In the genomic region with DNA sequence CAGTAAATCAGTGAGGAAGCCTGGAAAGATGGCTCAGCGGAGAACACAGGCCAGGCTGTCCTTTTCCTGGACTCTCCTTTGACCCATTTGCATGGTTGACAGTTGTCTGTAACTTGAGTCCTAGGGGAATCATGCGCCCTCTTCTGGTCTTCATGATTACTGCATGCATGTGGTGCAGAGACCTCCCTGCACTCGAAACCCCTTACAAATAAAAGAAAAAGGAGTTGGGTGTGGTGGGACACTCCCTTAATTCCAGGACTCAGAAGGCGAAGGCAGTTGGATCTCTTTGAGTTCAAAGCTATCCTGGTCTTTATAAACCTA, we compare ENCODE assay signal across 8 mouse cellular contexts. TPM values are rescaled to one million over a fixed set of nuclear protein-coding genes. Genes with fewer than 3 reads are reported as not detected.
DNase-seq lines count a peak whose midpoint lies in the region; ATAC-seq and TF ChIP-seq lines count a peak whose summit lies in the region.

No protein-coding gene starts in this region.

- peak overlapping the region; percentile 23; the same call in 1 of the 2 replicates for H3K27ac ChIP-seq in cerebellum, adult 2 months (ENCODE audit: insufficient read depth, low read length)
- peak overlapping the region; percentile 64 for H3K27ac ChIP-seq in forebrain, postnatal 0 days (ENCODE audit: low read depth, low read length)
- peak overlapping the region; percentile 78 for H3K27ac ChIP-seq in layer of hippocampus, adult 2 months
- H3K27ac ChIP-seq in lung, embryonic 14.5 days (ENCODE audit: low read depth), result peak overlapping the region; percentile 84

- H3K4me2 ChIP-seq in forebrain, postnatal 0 days (ENCODE audit: low read depth), result peak overlapping the region; percentile 72
- H3K4me2 ChIP-seq in lung, embryonic 14.5 days, result peak overlapping the region; percentile 67

- DNase-seq in MN1 (ENCODE audit: low spot score), result peak; percentile 96
- peak; percentile 80 to 85 for DNase-seq in cerebellum, adult 2 months
- DNase-seq in forebrain, postnatal 0 days, result peak; percentile 88
- peak; percentile 89 for DNase-seq in heart, postnatal 4 days
- peak; percentile 80 to 81 for DNase-seq in layer of hippocampus, adult 2 months (ENCODE audit: low spot score in 2 of 2)
- DNase-seq in lung, embryonic 14.5 days, result peak; percentile 97
- peak; percentile 79 for DNase-seq in testis, postnatal 14 days (ENCODE audit: low spot score)

- no peaks in the 10 kb centered on the region for H3K9me3 ChIP-seq in forebrain, postnatal 0 days (ENCODE audit: low read length)
- no peaks in the 10 kb centered on the region for H3K9me3 ChIP-seq in lung, embryonic 14.5 days (ENCODE audit: low read depth, low read length)

- 0% methylated on average over 4 of the region's 4 CpGs for WGBS in cerebellum, adult 2 months
- WGBS in forebrain, postnatal 0 days, result 0% methylated on average over 4 of the region's 4 CpGs
- under 1% methylated on average over 4 of the region's 4 CpGs for WGBS in lung, embryonic 14.5 days

- ATAC-seq in forebrain, postnatal 0 days, result peak; percentile 49; the same call in 1 of the 2 replicates
- peak; percentile 71 for ATAC-seq in lung, embryonic 14.5 days (ENCODE audit: insufficient read depth)
- peak; percentile 73 for ATAC-seq in neutrophil, adult 5-6 weeks (ENCODE audit: extremely low read depth, insufficient number of reproducible peaks, low FRiP score, poor library complexity, severe bottlenecking)

- peak overlapping the region; percentile 91 for H3K4me3 ChIP-seq in cerebellum, adult 2 months (replicated peaks; ENCODE audit: insufficient read depth, low read depth, low read length)
- peak overlapping the region; percentile 84 for H3K4me3 ChIP-seq in forebrain, postnatal 0 days (ENCODE audit: low read depth, low read length)
- H3K4me3 ChIP-seq in layer of hippocampus, adult 2 months, result peak overlapping the region; percentile 90
- peak overlapping the region; percentile 77 for H3K4me3 ChIP-seq in lung, embryonic 14.5 days (ENCODE audit: low read depth, low read length)

- TF ChIP-seq POLR2A in cerebellum, adult 2 months (IDR thresholded peaks at IDR 0.05; ENCODE audit: borderline replicate concordance, insufficient read depth, low read length), result no peak

- no peaks in the 10 kb centered on the region for H3K4me1 ChIP-seq in cerebellum, adult 2 months (ENCODE audit: control insufficient read depth, insufficient read depth, low read length)
- H3K4me1 ChIP-seq in forebrain, postnatal 0 days (ENCODE audit: insufficient read depth), result peaks cover 6% of the 10 kb centered on the region; the same call in 1 of the 2 replicates
- no peaks in the 10 kb centered on the region for H3K4me1 ChIP-seq in lung, embryonic 14.5 days (ENCODE audit: insufficient read depth)

- peaks cover 17% of the 10 kb centered on the region for H3K36me3 ChIP-seq in forebrain, postnatal 0 days (ENCODE audit: insufficient read depth)
- H3K36me3 ChIP-seq in lung, embryonic 14.5 days (ENCODE audit: insufficient read depth), result peaks cover 23% of the 10 kb centered on the region

- H3K9ac ChIP-seq in forebrain, postnatal 0 days, result peak overlapping the region; percentile 68
- peak overlapping the region; percentile 76 for H3K9ac ChIP-seq in lung, embryonic 14.5 days

- peak; percentile 75; the same call in 1 of the 2 replicates for TF ChIP-seq CTCF in cerebellum, adult 2 months (IDR thresholded peaks at IDR 0.05; ENCODE audit: borderline replicate concordance, insufficient read depth, low read depth, low read length)
- TF ChIP-seq CTCF in forebrain, postnatal 0 days (IDR thresholded peaks at IDR 0.05; ENCODE audit: low read depth), result peak; percentile 86
- peak; percentile 97 for TF ChIP-seq CTCF in layer of hippocampus, adult 2 months (conservative IDR thresholded peaks at IDR 0.05)
- TF ChIP-seq CTCF in lung, embryonic 14.5 days (IDR thresholded peaks at IDR 0.05; ENCODE audit: low read depth), result peak; percentile 92

- no peaks in the 10 kb centered on the region for H3K27me3 ChIP-seq in cerebellum, adult 2 months (ENCODE audit: control insufficient read depth, insufficient read depth, low read length)
- no peaks in the 10 kb centered on the region for H3K27me3 ChIP-seq in forebrain, postnatal 0 days (ENCODE audit: insufficient read depth, low read length)
- no peaks in the 10 kb centered on the region for H3K27me3 ChIP-seq in lung, embryonic 14.5 days (ENCODE audit: insufficient read depth, low read length)

RNA-seq across cellular contexts. Expression of a gene that starts 0.7 kb away (rescaled TPM):
- 81.6 and 87.4 TPM in 2 replicates for polyA plus RNA-seq in cerebellum, adult 2 months (2012; rRNA removed)
- 86.4 and 94.4 TPM in 2 replicates for total RNA-seq in forebrain, postnatal 0 days (2014; rRNA removed)
- polyA plus RNA-seq in forebrain, postnatal 0 days (2015; fragmentation: Nextera tagmentation; extraction: Ambion mirVana), result 95.9 and 98.6 TPM in 2 replicates
- 10 to 100 TPM; 49.6 to 50.1 TPM for total RNA-seq in heart, postnatal 4 days (2021)
- total RNA-seq in layer of hippocampus, adult 2 months (2021), result 10 to 100 TPM; 55.6 to 60.0 TPM
- polyA plus RNA-seq in lung, embryonic 14.5 days (2014; fragmentation: Nextera tagmentation; extraction: Ambion mirVana), result 128 and 132 TPM in 2 replicates
- 57.0 and 63.3 TPM in 2 replicates for total RNA-seq in neutrophil, adult 5-6 weeks (2017)

RNA-seq across cellular contexts. Expression of a gene that starts 9.4 kb away (rescaled TPM):
- 0.87 and 0.97 TPM in 2 replicates for polyA plus RNA-seq in cerebellum, adult 2 months (2012; rRNA removed)
- total RNA-seq in forebrain, postnatal 0 days (2014; rRNA removed), result 0.52 and 0.69 TPM in 2 replicates
- polyA plus RNA-seq in forebrain, postnatal 0 days (2015; fragmentation: Nextera tagmentation; extraction: Ambion mirVana), result 0.81 and 0.99 TPM in 2 replicates
- total RNA-seq in heart, postnatal 4 days (2021), result 1 to 10 TPM; 2.0 to 2.9 TPM
- under 1 TPM; 0.56 to 0.79 TPM for total RNA-seq in layer of hippocampus, adult 2 months (2021)
- polyA plus RNA-seq in lung, embryonic 14.5 days (2014; fragmentation: Nextera tagmentation; extraction: Ambion mirVana), result 3.2 and 4.2 TPM in 2 replicates
- total RNA-seq in neutrophil, adult 5-6 weeks (2017), result 146 and 150 TPM in 2 replicates

RNA-seq across cellular contexts. Expression of a gene that starts 23.5 kb away (rescaled TPM):
- 47.8 and 51.8 TPM in 2 replicates for polyA plus RNA-seq in cerebellum, adult 2 months (2012; rRNA removed)
- total RNA-seq in forebrain, postnatal 0 days (2014; rRNA removed), result 5.9 and 9.4 TPM in 2 replicates
- polyA plus RNA-seq in forebrain, postnatal 0 days (2015; fragmentation: Nextera tagmentation; extraction: Ambion mirVana), result 4.1 and 4.8 TPM in 2 replicates
- total RNA-seq in heart, postnatal 4 days (2021), result 10 to 100 TPM; 41.7 to 43.2 TPM
- total RNA-seq in layer of hippocampus, adult 2 months (2021), result 10 to 100 TPM; 54.3 to 60.6 TPM
- 19.1 and 19.4 TPM in 2 replicates for polyA plus RNA-seq in lung, embryonic 14.5 days (2014; fragmentation: Nextera tagmentation; extraction: Ambion mirVana)
- total RNA-seq in neutrophil, adult 5-6 weeks (2017), result 19.9 and 27.8 TPM in 2 replicates

RNA-seq across cellular contexts. Expression of a gene that starts 29.5 kb away (rescaled TPM):
- polyA plus RNA-seq in cerebellum, adult 2 months (2012; rRNA removed), result 10.6 and 12.5 TPM in 2 replicates
- 2.5 and 5.1 TPM in 2 replicates for total RNA-seq in forebrain, postnatal 0 days (2014; rRNA removed)
- polyA plus RNA-seq in forebrain, postnatal 0 days (2015; fragmentation: Nextera tagmentation; extraction: Ambion mirVana), result 0.89 and 1.2 TPM in 2 replicates
- 1 to 10 TPM; 4.0 to 4.1 TPM for total RNA-seq in heart, postnatal 4 days (2021)
- total RNA-seq in layer of hippocampus, adult 2 months (2021), result 1 to 10 TPM; 2.5 to 3.1 TPM
- polyA plus RNA-seq in lung, embryonic 14.5 days (2014; fragmentation: Nextera tagmentation; extraction: Ambion mirVana), result 14.7 and 16.9 TPM in 2 replicates
- not detected in 2 replicates for total RNA-seq in neutrophil, adult 5-6 weeks (2017)

RNA-seq across cellular contexts. Expression of a gene that starts 41.9 kb away (rescaled TPM):
- 0.03 TPM in 1 of 2 replicates, not detected in the other for polyA plus RNA-seq in cerebellum, adult 2 months (2012; rRNA removed)
- under 0.01 TPM in 1 of 2 replicates, not detected in the other for total RNA-seq in forebrain, postnatal 0 days (2014; rRNA removed)
- not detected in 2 replicates for polyA plus RNA-seq in forebrain, postnatal 0 days (2015; fragmentation: Nextera tagmentation; extraction: Ambion mirVana)
- not detected for total RNA-seq in heart, postnatal 4 days (2021)
- total RNA-seq in layer of hippocampus, adult 2 months (2021), result not detected
- polyA plus RNA-seq in lung, embryonic 14.5 days (2014; fragmentation: Nextera tagmentation; extraction: Ambion mirVana), result 0.04 TPM in 1 of 2 replicates, not detected in the other
- total RNA-seq in neutrophil, adult 5-6 weeks (2017), result 0.12 TPM in 1 of 2 replicates, not detected in the other

Comparison
In these comparisons a context has a peak if more than half of its experiments do, and no peak if none do; other contexts are left out.
1. Peak in every context shown above with its lines: DNase-seq, ATAC-seq, H3K4me3 ChIP-seq and H3K27ac ChIP-seq.
2. H3K27ac ChIP-seq: peak in every context shown above with its lines; median percentile 84 in lung, embryonic 14.5 days; 78 in layer of hippocampus, adult 2 months; 64 in forebrain, postnatal 0 days; 23 in cerebellum, adult 2 months.
3. RNA of a gene that starts 9.4 kb away (total RNA-seq): 146 to 150 TPM in neutrophil, adult 5-6 weeks; 2.0 to 2.9 TPM in heart, postnatal 4 days, 0.56 to 0.79 TPM in layer of hippocampus, adult 2 months and 0.52 to 0.69 TPM in forebrain, postnatal 0 days; every median in the first group is over 10 times any median in the second.